Mouse (Mus musculus) kidney, postnatal 0 days (tissue): ENCODE data around the gene Kif17. TPM values are rescaled to one million over a fixed set of nuclear protein-coding genes. Genes with fewer than 3 reads are reported as not detected.
"Not testable (repeated sequence)": the region's sequence is repeated elsewhere in the genome, so short reads cannot be mapped to it uniquely, and the experiment has no call there.

Source experiments
- ATAC-seq: fragments of 200-750 bp; cut with Nextera tagmentation; replicated peaks from 2 replicates; pipeline ENCODE4 v1.8.0; 2017; ENCODE audit warnings: low read depth, moderate number of reproducible peaks, moderate TSS enrichment, moderate library complexity; ENCODE audit not compliant: low FRiP score
- DNase-seq: peaks from one replicate; pipeline ENCODE4 v3.0.0-alpha.2; 2016; ENCODE audit warnings: low spot score
- H3K27ac ChIP-seq: fragments of 300-500 bp; sonication (generic); 2 replicates; pipeline ENCODE4 v1.5.1; 2014; ENCODE audit warnings: mild to moderate bottlenecking
- H3K27me3 ChIP-seq: fragments of 300-500 bp; sonication (generic); 2 replicates; pipeline ENCODE4 v1.6.1; 2014; ENCODE audit warnings: low read length, mixed read lengths; ENCODE audit not compliant: insufficient read depth
- H3K36me3 ChIP-seq: fragments of 300-500 bp; sonication (generic); 2 replicates; pipeline ENCODE4 v1.6.1; 2014; ENCODE audit warnings: low read length, mixed read lengths; ENCODE audit not compliant: insufficient read depth
- H3K4me1 ChIP-seq: fragments of 300-500 bp; sonication (generic); replicated peaks from 2 replicates; pipeline ENCODE4 v1.6.1; 2014; ENCODE audit warnings: antibody characterized with exemption, low read length, mixed read lengths; ENCODE audit not compliant: insufficient read depth
- H3K4me2 ChIP-seq: fragments of 300-500 bp; sonication (generic); 2 replicates; pipeline ENCODE4 v1.6.1; 2014; ENCODE audit warnings: mild to moderate bottlenecking, low read length, moderate library complexity, mixed read lengths
- H3K4me3 ChIP-seq: fragments of 300-500 bp; sonication (generic); replicated peaks from 2 replicates; pipeline ENCODE4 v1.5.1; 2014; ENCODE audit warnings: low read depth, low read length
- H3K9ac ChIP-seq: fragments of 300-500 bp; sonication (generic); 2 replicates; pipeline ENCODE4 v1.6.1; 2014; ENCODE audit warnings: low read depth, low read length
- H3K9me3 ChIP-seq: fragments of 300-500 bp; sonication (generic); replicated peaks from 2 replicates; pipeline ENCODE4 v1.6.1; 2016; ENCODE audit warnings: low read length, inconsistent platforms, mixed read lengths
- CTCF ChIP-seq: IDR thresholded peaks from 2 replicates; pipeline ENCODE4 v1.5.1; 2016; ENCODE audit warnings: antibody characterized with exemption, low read depth, mild to moderate bottlenecking, moderate library complexity
- WGBS: fragments of 180-500 bp; shearing (Covaris S2); extraction: QIAGEN DNeasy Blood & Tissue Kit; methylation state at CpG from one replicate; pipeline ENCODE4 v1.1.7; 2014; 5-methylcytosine and 5-hydroxymethylcytosine counted together
- polyA plus RNA-seq: library from polyadenylated mRNA; unstranded; fragments of >200 nt; fragmentation: Nextera tagmentation; extraction: Ambion mirVana; gene quantifications from 2 replicates; pipeline ENCODE4 v1.2.1, GENCODE M21; 2015

Kif17 gene
- polyA plus RNA-seq, 1 experiment from 2014 or later: 0.66 TPM

DNA sequence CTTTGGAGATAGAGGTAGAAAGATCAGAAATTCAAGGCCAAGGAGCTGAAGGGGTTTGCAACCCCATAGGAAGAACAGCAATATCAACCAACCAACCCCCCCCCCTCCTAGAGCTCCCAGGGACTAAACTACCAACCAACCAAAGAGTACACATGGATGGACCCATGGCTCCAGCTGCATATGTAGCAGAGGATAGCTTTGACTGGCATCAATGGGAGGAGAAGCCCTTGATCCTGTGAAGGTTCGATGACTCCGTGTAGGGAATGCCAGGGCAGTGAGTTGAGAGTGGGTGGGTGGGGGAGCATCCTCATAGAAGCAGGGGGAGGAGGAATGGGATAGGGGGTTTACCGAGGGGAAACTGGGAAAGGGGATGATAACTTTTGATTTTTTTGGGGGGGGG is 74.2 kb downstream of the Kif17 start:
- Histone ChIP-seq H3K4me3 (no peak overlapping the region), H3K9me3 (no peaks in the 10 kb centered on the region), H3K36me3 (no peaks in the 10 kb centered on the region), H3K27me3 (no peaks in the 10 kb centered on the region), H3K4me1 (no peaks in the 10 kb centered on the region), H3K4me2 (no peak overlapping the region), H3K27ac (no peak overlapping the region), H3K9ac (no peak overlapping the region)
- DNase-seq (no peak), ATAC-seq (no peak)
- no peak for TF ChIP-seq CTCF
- 91% methylated on average over 3 of the region's 3 CpGs for WGBS

GRCm38 (mm10) chr4:138325466-138326076 is 75.3 kb downstream of the Kif17 start:
- ATAC-seq (peak; percentile 91), DNase-seq (peak; percentile 97)
- no peaks in the 10 kb centered on the region for H3K36me3 ChIP-seq
- H3K4me1 ChIP-seq: no peaks in the 10 kb centered on the region
- WGBS: under 1% methylated on average over 45 of the region's 45 CpGs
- no peaks in the 10 kb centered on the region for H3K9me3 ChIP-seq
- H3K27me3 ChIP-seq: no peaks in the 10 kb centered on the region
- peak overlapping the region; percentile 100 for H3K27ac ChIP-seq
- H3K4me2 ChIP-seq: peak overlapping the region; percentile 62
- TF ChIP-seq CTCF: 0 out of 2 replicates have a peak, but pooled peaks have one; percentile 11
- peak overlapping the region; percentile 98 for H3K9ac ChIP-seq
- H3K4me3 ChIP-seq: peak overlapping the region; percentile 88

DNA sequence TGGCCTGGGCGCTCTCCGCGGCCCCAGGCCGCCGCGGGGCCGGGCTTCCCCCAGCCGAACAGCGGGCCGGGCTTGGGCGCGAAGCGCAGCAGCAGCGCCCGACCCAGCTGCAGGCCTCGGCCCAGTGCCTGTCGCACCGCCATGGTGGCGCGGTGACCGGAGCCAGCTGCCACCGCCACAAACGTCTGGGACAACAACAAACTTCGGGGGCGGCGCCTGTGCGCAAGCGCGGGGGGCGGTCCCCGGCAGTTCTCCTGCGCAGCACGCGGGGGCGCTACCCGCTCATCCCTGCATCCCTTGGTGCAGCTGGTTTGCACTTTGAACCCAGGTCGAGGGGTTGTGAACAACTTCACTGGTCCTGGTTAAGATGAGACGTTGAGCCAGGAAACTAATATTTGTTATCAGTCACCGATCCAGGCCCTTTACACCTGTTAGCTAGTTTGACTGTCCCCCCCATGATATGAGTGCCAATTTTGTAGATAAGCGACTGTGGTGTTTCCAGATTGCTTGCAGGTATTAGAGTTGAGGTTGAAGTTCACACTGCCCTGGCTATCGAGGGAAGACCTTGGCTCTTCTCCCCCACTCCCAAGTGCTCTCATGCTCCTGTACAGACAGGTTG is 76.0 kb downstream of the Kif17 start, which contains the start of gene Pink1:
Gene Pink1, minus strand, starts transcription at position 231 of the 619 bp plus-strand sequence.
- no peaks in the 10 kb centered on the region for H3K9me3 ChIP-seq
- peak; percentile 95 for DNase-seq
- H3K4me2 ChIP-seq: peak within 1 kb of the TSS; percentile 62
- H3K27ac ChIP-seq: peak within 1 kb of the TSS; percentile 100
- no peaks in the 10 kb centered on the region for H3K36me3 ChIP-seq
- no peaks in the 10 kb centered on the region for H3K27me3 ChIP-seq
- WGBS: 3% methylated on average over 41 of the region's 41 CpGs
- H3K4me1 ChIP-seq: no peaks in the 10 kb centered on the region
- H3K4me3 ChIP-seq: peak within 1 kb of the TSS; percentile 88
- TF ChIP-seq CTCF: peak; percentile 86
- peak within 1 kb of the TSS; percentile 98 for H3K9ac ChIP-seq
- ATAC-seq: peak; percentile 78

- H3K4me2 ChIP-seq, H3K36me3 ChIP-seq, H3K27me3 ChIP-seq, H3K4me3 ChIP-seq, ATAC-seq, H3K9ac ChIP-seq, H3K4me1 ChIP-seq, H3K9me3 ChIP-seq: not testable (repeated sequence)
- DNase-seq: peak; percentile 36
- 57% methylated on average over 7 of the region's 12 CpGs for WGBS
- H3K27ac ChIP-seq: peak overlapping the region; percentile 32; the same call in 1 of the 2 replicates
Observed at GRCm38 (mm10) chr4:138327155-138327554, 76.9 kb downstream of the Kif17 start.

DNA sequence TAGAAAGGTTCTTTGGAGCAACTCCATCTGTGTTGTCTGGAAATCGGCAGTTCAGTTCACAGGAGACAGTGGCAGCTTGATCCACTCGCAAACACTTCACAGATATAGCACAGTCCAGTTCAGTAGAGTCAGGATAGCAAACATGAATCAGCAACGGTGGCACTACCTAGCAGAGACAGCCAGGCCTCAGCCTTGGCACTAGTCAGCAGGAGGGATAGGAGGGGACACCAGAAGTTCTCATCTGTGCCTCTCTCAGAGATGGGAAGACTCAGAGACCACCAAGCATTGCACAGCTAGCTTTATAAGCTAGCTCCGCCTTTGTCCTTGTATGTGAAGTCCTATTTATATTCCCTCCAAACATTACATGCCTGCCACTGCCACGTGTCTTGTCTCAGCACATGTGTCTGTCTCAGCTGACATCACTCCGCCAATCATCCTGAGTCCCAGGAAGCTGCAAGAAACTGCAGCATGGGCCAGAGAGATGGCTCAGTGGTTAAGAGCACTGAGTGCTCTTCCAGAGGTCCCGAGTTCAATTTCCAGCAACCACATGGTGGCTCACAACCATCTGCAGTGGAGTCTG is 77.7 kb downstream of the Kif17 start:
- Histone ChIP-seq H3K9ac (0 out of 2 replicates have a peak overlapping the region, but pooled peaks have one; percentile 23), H3K27me3 (no peaks in the 10 kb centered on the region), H3K9me3 (no peaks in the 10 kb centered on the region), H3K4me3 (peak overlapping the region; percentile 9; the same call in 1 of the 2 replicates), H3K27ac (peak overlapping the region; percentile 85), H3K36me3 (no peaks in the 10 kb centered on the region), H3K4me2 (peak overlapping the region; percentile 47), H3K4me1 (no peaks in the 10 kb centered on the region)
- ATAC-seq: no peak
- 65% methylated on average over 7 of the region's 7 CpGs for WGBS
- TF ChIP-seq CTCF: peak; percentile 31; the same call in 1 of the 2 replicates
- DNase-seq: no peak

- Histone ChIP-seq H3K9me3 (no peaks in the 10 kb centered on the region), H3K27me3 (no peaks in the 10 kb centered on the region), H3K4me1 (no peaks in the 10 kb centered on the region), H3K36me3 (no peaks in the 10 kb centered on the region), H3K9ac (no peak overlapping the region), H3K4me3 (no peak overlapping the region), H3K27ac (no peak overlapping the region), H3K4me2 (no peak overlapping the region)
- DNase-seq (peak; percentile 33), ATAC-seq (no peak)
- 17% methylated on average over 15 of the region's 15 CpGs for WGBS
- TF ChIP-seq CTCF: no peak
Observed at GRCm38 (mm10) chr4:138330264-138330671, 80.0 kb downstream of the Kif17 start.
